In genomic region chr4:97746106-97746900, GRCm38 (mm10) we compare ENCODE assay signal across 8 mouse cellular contexts. TPM values are rescaled to one million over a fixed set of nuclear protein-coding genes. Genes with fewer than 3 reads are reported as not detected.
DNase-seq lines count a peak whose midpoint lies in the region; ATAC-seq and TF ChIP-seq lines count a peak whose summit lies in the region.

No protein-coding gene starts in this region.

- ATAC-seq in hindbrain, embryonic 15.5 days (ENCODE audit: low FRiP score, low read depth) = no peak; the same call in 1 of the 2 replicates
- ATAC-seq in midbrain, embryonic 13.5 days = peak; percentile 2

- H3K4me3 ChIP-seq in kidney, adult 2 months (ENCODE audit: insufficient read depth, low read depth, low read length) = peak overlapping the region; percentile 44; the same call in 1 of the 2 replicates
- H3K4me3 ChIP-seq in embryonic facial prominence, embryonic 10.5 days = peak overlapping the region; percentile 59
- H3K4me3 ChIP-seq in hindbrain, embryonic 15.5 days = peak overlapping the region; percentile 36
- peak overlapping the region; percentile 40 for H3K4me3 ChIP-seq in midbrain, embryonic 13.5 days (replicated peaks)

- no peak for TF ChIP-seq CTCF in kidney, adult 2 months (conservative IDR thresholded peaks at IDR 0.05; ENCODE audit: insufficient read depth, insufficient read length, low read depth, low read length)

- peak overlapping the region; percentile 23 for H3K9ac ChIP-seq in hindbrain, embryonic 15.5 days
- peak overlapping the region; percentile 60 for H3K9ac ChIP-seq in midbrain, embryonic 13.5 days (replicated peaks)

- peak overlapping the region; percentile 74 for H3K4me2 ChIP-seq in hindbrain, embryonic 15.5 days
- peak overlapping the region; percentile 69 for H3K4me2 ChIP-seq in midbrain, embryonic 13.5 days (replicated peaks)

- no peaks in the 10 kb centered on the region for H3K9me3 ChIP-seq in embryonic facial prominence, embryonic 10.5 days
- H3K9me3 ChIP-seq in hindbrain, embryonic 15.5 days = no peaks in the 10 kb centered on the region
- no peaks in the 10 kb centered on the region for H3K9me3 ChIP-seq in midbrain, embryonic 13.5 days

- peaks cover 4% of the 10 kb centered on the region; the same call in 1 of the 2 replicates for H3K4me1 ChIP-seq in kidney, adult 2 months (ENCODE audit: control insufficient read depth, insufficient read depth, low read length)
- peaks cover 18% of the 10 kb centered on the region for H3K4me1 ChIP-seq in embryonic facial prominence, embryonic 10.5 days
- peaks cover 17% of the 10 kb centered on the region for H3K4me1 ChIP-seq in hindbrain, embryonic 15.5 days (replicated peaks)
- peaks cover 17% of the 10 kb centered on the region for H3K4me1 ChIP-seq in midbrain, embryonic 13.5 days (replicated peaks)

- H3K36me3 ChIP-seq in kidney, adult 2 months (ENCODE audit: control insufficient read depth, insufficient read depth, low read length) = no peaks in the 10 kb centered on the region
- no peaks in the 10 kb centered on the region for H3K36me3 ChIP-seq in embryonic facial prominence, embryonic 10.5 days (replicated peaks)
- H3K36me3 ChIP-seq in hindbrain, embryonic 15.5 days = no peaks in the 10 kb centered on the region
- H3K36me3 ChIP-seq in midbrain, embryonic 13.5 days = no peaks in the 10 kb centered on the region

- peak; percentile 39 for DNase-seq in kidney, adult 2 months
- no peak for DNase-seq in kidney, adult 11 months
- DNase-seq in embryonic facial prominence, embryonic 10.5 days (ENCODE audit: low spot score) = no peak
- DNase-seq in cerebellum, adult 11-12 months = no peak
- no peak for DNase-seq in spleen, adult 18-20 months
- no peak for DNase-seq in cerebellum, postnatal 4 days (ENCODE audit: low spot score in 2 of 2)

- H3K27me3 ChIP-seq in kidney, adult 2 months (replicated peaks; ENCODE audit: control insufficient read depth, insufficient read depth, low read length) = no peaks in the 10 kb centered on the region
- peaks cover 48% of the 10 kb centered on the region for H3K27me3 ChIP-seq in embryonic facial prominence, embryonic 10.5 days (replicated peaks; ENCODE audit: low read depth, poor library complexity, severe bottlenecking)
- H3K27me3 ChIP-seq in hindbrain, embryonic 15.5 days = no peaks in the 10 kb centered on the region
- peaks cover 38% of the 10 kb centered on the region for H3K27me3 ChIP-seq in midbrain, embryonic 13.5 days

- H3K27ac ChIP-seq in kidney, adult 2 months (ENCODE audit: insufficient read depth, low read depth, low read length) = no peak overlapping the region
- peak overlapping the region; percentile 79 for H3K27ac ChIP-seq in embryonic facial prominence, embryonic 10.5 days (replicated peaks)
- H3K27ac ChIP-seq in hindbrain, embryonic 15.5 days (replicated peaks) = no peak overlapping the region
- no peak overlapping the region for H3K27ac ChIP-seq in midbrain, embryonic 13.5 days

- WGBS in kidney, adult 2 months = 8% methylated on average over 19 of the region's 19 CpGs
- 8% methylated on average over 19 of the region's 19 CpGs for WGBS in embryonic facial prominence, embryonic 10.5 days
- 8% methylated on average over 19 of the region's 19 CpGs for WGBS in hindbrain, embryonic 15.5 days
- whole genome bisulfite sequencing in midbrain, embryonic 13.5 days = 6% methylated on average over 18 of the region's 19 CpGs

- no peak for TF ChIP-seq POLR2A in kidney, adult 2 months (IDR thresholded peaks at IDR 0.05; ENCODE audit: low read depth, low read length)

RNA-seq across cellular contexts. Expression of gene Nfia, which starts 26.2 kb away (rescaled TPM):
- 46.5 and 47.1 TPM in 2 replicates for polyA plus RNA-seq in kidney, adult 2 months (2012; rRNA removed)
- 8.0 and 17.0 TPM in 2 replicates for polyA plus RNA-seq in embryonic facial prominence, embryonic 10.5 days (2016; fragmentation: Nextera tagmentation; extraction: Ambion mirVana)
- 39.5 and 47.1 TPM in 2 replicates for polyA plus RNA-seq in hindbrain, embryonic 15.5 days (2015; fragmentation: Nextera tagmentation; extraction: Ambion mirVana)
- polyA plus RNA-seq in midbrain, embryonic 13.5 days (2015; fragmentation: Nextera tagmentation; extraction: Ambion mirVana) = 31.7 and 36.2 TPM in 2 replicates

RNA-seq across cellular contexts. Expression of gene E130114P18Rik, which starts 31.6 kb away (rescaled TPM):
- polyA plus RNA-seq in kidney, adult 2 months (2012; rRNA removed) = 0.10 and 0.45 TPM in 2 replicates
- 10.9 and 13.6 TPM in 2 replicates for polyA plus RNA-seq in embryonic facial prominence, embryonic 10.5 days (2016; fragmentation: Nextera tagmentation; extraction: Ambion mirVana)
- polyA plus RNA-seq in hindbrain, embryonic 15.5 days (2015; fragmentation: Nextera tagmentation; extraction: Ambion mirVana) = 20.2 and 23.1 TPM in 2 replicates
- polyA plus RNA-seq in midbrain, embryonic 13.5 days (2015; fragmentation: Nextera tagmentation; extraction: Ambion mirVana) = 22.5 and 24.4 TPM in 2 replicates
